Mouse (Mus musculus) MEL (cell line): Measurements from ENCODE around the gene Hacd4.

Experiments used
- BHLHE40 ChIP-seq: IDR thresholded peaks from 2 replicates; pipeline ENCODE4 v1.6.1; 2012; ENCODE audit warnings: low read depth, mild to moderate bottlenecking, inconsistent platforms, low read length, improper control_type of control experiment, borderline replicate concordance
- CTCF ChIP-seq, 3 experiments: IDR thresholded peaks in 2 of 3; conservative IDR thresholded peaks in 1 of 3; 2 replicates each; pipeline ENCODE4 v1.5.1; 2011 to 2012; ENCODE audit warnings: low read length in 3 of 3, low read depth in 2 of 3, mild to moderate bottlenecking in 2 of 3, improper control_type of control experiment in 1 of 3, inconsistent platforms in 1 of 3, mixed read lengths in 1 of 3, moderate library complexity in 1 of 3; ENCODE audit not compliant: control insufficient read depth in 1 of 3, insufficient read depth in 1 of 3, poor library complexity in 1 of 3, severe bottlenecking in 1 of 3
- E2F4 ChIP-seq: IDR thresholded peaks from 2 replicates; pipeline ENCODE4 v1.6.1; 2011; ENCODE audit warnings: low read depth, low read length, improper control_type of control experiment, borderline replicate concordance
- EP300 ChIP-seq, 2 experiments: IDR thresholded peaks; 2 replicates each; pipeline ENCODE4 v1.6.1; 2011; ENCODE audit warnings: improper control_type of control experiment in 2 of 2, low read length in 2 of 2, low read depth in 1 of 2, mild to moderate bottlenecking in 1 of 2
- GATA1 ChIP-seq: IDR thresholded peaks from 2 replicates; pipeline ENCODE4 v1.6.1; 2011; ENCODE audit warnings: low read depth, low read length, improper control_type of control experiment
- MXI1 ChIP-seq: IDR thresholded peaks from 2 replicates; pipeline ENCODE4 v1.6.1; 2011; ENCODE audit warnings: mild to moderate bottlenecking, low read depth, low read length, improper control_type of control experiment
- SIN3A ChIP-seq: IDR thresholded peaks from 2 replicates; pipeline ENCODE4 v1.6.1; 2012; ENCODE audit warnings: low read length, improper control_type of control experiment, inconsistent platforms
- TCF12 ChIP-seq: IDR thresholded peaks from 2 replicates; pipeline ENCODE4 v1.6.1; 2014; ENCODE audit warnings: low read depth, mild to moderate bottlenecking, inconsistent platforms, low read length, improper control_type of control experiment, moderate library complexity
- USF1 ChIP-seq: IDR thresholded peaks from 2 replicates; pipeline ENCODE4 v1.6.1; 2014; ENCODE audit warnings: low read depth, mild to moderate bottlenecking, inconsistent platforms, low read length, improper control_type of control experiment, moderate library complexity
- ZC3H11A ChIP-seq: IDR thresholded peaks from 2 replicates; pipeline ENCODE4 v1.6.1; 2012; ENCODE audit warnings: low read depth, mild to moderate bottlenecking, inconsistent platforms, low read length, improper control_type of control experiment

DNA sequence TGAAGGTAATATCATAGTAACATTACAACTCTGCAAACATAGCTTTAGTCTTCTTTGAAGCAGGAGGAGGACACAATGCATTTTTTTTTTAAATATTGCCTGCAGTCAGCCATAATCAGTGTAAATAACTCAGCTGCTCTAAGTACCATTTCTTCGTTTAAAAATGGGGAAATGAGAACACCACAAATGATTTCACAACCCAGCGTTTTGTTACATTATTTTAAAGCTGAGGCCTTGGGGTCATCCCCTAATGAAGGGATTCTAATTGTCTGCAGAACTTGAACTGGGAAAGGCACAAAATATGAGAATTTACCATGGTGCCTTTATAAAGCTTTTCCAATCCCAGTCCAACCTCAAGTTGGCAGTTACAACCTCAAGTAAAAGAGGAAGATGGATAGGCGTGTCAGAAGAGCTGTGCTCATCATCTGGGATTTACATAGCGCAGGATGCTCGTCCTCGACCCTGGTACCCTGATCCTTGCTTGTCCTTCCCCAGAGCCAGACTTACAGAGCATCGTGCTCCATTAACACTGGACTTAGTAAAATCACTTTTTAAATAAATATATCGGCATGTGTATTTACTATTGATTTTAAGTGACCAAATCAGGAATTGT lies 6.2 kb downstream of the Hacd4 start:
- TF ChIP-seq TCF12 (no peak), MXI1 (no peak), GATA1 (no peak), EP300 (IDR thresholded peaks at IDR 0.05; ENCODE audit: low read depth in 1 of 2, low read length in 2 of 2) (no peak), CTCF (IDR thresholded peaks at IDR 0.05 in 2 of 3, conservative IDR thresholded peaks at IDR 0.05 in 1 of 3; ENCODE audit: control insufficient read depth in 1 of 3, insufficient read depth in 1 of 3, low read depth in 2 of 3, low read length in 3 of 3, poor library complexity in 1 of 3, severe bottlenecking in 1 of 3) (no peak), ZC3H11A (no peak), E2F4 (no peak), BHLHE40 (no peak), USF1 (no peak), SIN3A (no peak)
